Mouse (Mus musculus): ENCODE results near the gene Kat2a. TPM values are rescaled to one million over a fixed set of nuclear protein-coding genes. Genes with fewer than 3 reads are reported as not detected.
A peak's percentile ranks its signal among the peaks of the same experiment; 100 is the strongest.

Kat2a gene
- polyA plus RNA-seq, 1 experiment from 2014 or later: 39.0 TPM

DNA sequence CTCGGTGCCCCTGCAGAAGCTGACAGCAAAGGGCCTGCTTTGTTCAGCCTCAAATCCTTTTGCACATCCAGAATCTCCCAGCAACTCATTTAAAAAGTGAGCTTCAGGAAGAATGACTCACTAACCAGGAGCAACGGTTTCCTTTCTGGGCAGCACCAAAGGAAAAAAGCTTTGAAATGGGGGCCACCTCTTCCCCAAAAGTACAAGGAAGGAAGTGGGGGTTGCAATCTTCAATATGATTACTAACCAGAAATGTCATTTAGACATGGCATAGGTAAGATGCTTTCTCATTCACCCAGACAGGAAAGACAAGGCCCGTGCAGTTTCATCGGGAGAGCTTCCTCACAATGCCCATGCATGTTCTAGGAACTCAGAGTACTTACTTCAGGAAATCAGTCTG is 9.0 kb upstream of the Kat2a start:
- Histone ChIP-seq H3K36me3 (ENCODE audit: insufficient read depth, low read length) (peaks cover 18% of the 10 kb centered on the region), H3K4me3 (replicated peaks; ENCODE audit: low read depth, low read length) (no peak overlapping the region), H3K4me2 (ENCODE audit: low read length) (no peak overlapping the region), H3K4me1 (replicated peaks; ENCODE audit: insufficient read depth, low read length) (peaks cover 15% of the 10 kb centered on the region; the same call in 1 of the 2 replicates), H3K27me3 (ENCODE audit: insufficient read depth, low read length) (no peaks in the 10 kb centered on the region), H3K9ac (ENCODE audit: low read depth, low read length) (no peak overlapping the region), H3K9me3 (replicated peaks; ENCODE audit: low read length) (no peaks in the 10 kb centered on the region), H3K27ac (peak overlapping the region; percentile 70)
- ATAC-seq (replicated peaks; ENCODE audit: low FRiP score, low read depth) (no peak), DNase-seq (ENCODE audit: low spot score) (peak; percentile 33)
- no peak for TF ChIP-seq CTCF (IDR thresholded peaks at IDR 0.05; ENCODE audit: low read depth)
- WGBS: 64% methylated on average over 4 of the region's 4 CpGs

DNA sequence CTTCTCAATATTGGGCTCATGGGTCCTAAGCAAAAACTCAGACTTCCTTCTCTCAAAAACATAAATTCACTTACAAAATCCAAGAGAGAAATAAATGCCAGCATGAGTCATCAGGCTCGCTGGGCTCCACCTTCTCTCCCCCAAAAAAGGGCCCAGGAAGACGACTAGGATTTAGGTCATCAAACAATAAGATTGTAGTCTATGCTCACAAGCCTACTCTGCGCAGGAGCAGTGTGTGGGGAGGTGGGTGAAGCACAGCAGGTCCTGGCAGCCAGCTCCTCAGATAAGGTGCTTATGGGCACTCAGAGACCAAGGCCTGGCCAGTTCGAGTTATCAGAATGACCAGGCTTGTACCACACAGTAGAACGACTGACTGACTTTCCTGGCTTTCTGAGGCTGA is 8.1 kb upstream of the Kat2a start:
- no peak overlapping the region for H3K9ac ChIP-seq (ENCODE audit: low read depth, low read length)
- WGBS: 70% methylated on average over 5 of the region's 5 CpGs
- no peak for TF ChIP-seq CTCF (IDR thresholded peaks at IDR 0.05; ENCODE audit: low read depth)
- no peaks in the 10 kb centered on the region for H3K27me3 ChIP-seq (ENCODE audit: insufficient read depth, low read length)
- ATAC-seq (replicated peaks; ENCODE audit: low FRiP score, low read depth): no peak
- H3K4me2 ChIP-seq (ENCODE audit: low read length): no peak overlapping the region
- H3K4me3 ChIP-seq (replicated peaks; ENCODE audit: low read depth, low read length): no peak overlapping the region
- H3K27ac ChIP-seq: 0 out of 2 replicates have a peak overlapping the region, but pooled peaks have one; percentile 70
- no peak for DNase-seq (ENCODE audit: low spot score)
- no peaks in the 10 kb centered on the region for H3K9me3 ChIP-seq (replicated peaks; ENCODE audit: low read length)
- H3K36me3 ChIP-seq (ENCODE audit: insufficient read depth, low read length): peaks cover 27% of the 10 kb centered on the region
- peaks cover 14% of the 10 kb centered on the region; the same call in 1 of the 2 replicates for H3K4me1 ChIP-seq (replicated peaks; ENCODE audit: insufficient read depth, low read length)

GRCm38 (mm10) chr11:100719893-100720292 is 7.6 kb upstream of the Kat2a start:
- H3K9ac ChIP-seq (ENCODE audit: low read depth, low read length): no peak overlapping the region
- no peaks in the 10 kb centered on the region for H3K9me3 ChIP-seq (replicated peaks; ENCODE audit: low read length)
- H3K4me2 ChIP-seq (ENCODE audit: low read length): no peak overlapping the region
- no peak overlapping the region for H3K4me3 ChIP-seq (replicated peaks; ENCODE audit: low read depth, low read length)
- ATAC-seq (replicated peaks; ENCODE audit: low FRiP score, low read depth) (no peak), DNase-seq (ENCODE audit: low spot score) (no peak)
- WGBS: 83% methylated on average over 11 of the region's 11 CpGs
- H3K27me3 ChIP-seq (ENCODE audit: insufficient read depth, low read length): no peaks in the 10 kb centered on the region
- peaks cover 9% of the 10 kb centered on the region; the same call in 1 of the 2 replicates for H3K4me1 ChIP-seq (replicated peaks; ENCODE audit: insufficient read depth, low read length)
- H3K27ac ChIP-seq: peak overlapping the region; percentile 9; the same call in 1 of the 2 replicates
- TF ChIP-seq CTCF (IDR thresholded peaks at IDR 0.05; ENCODE audit: low read depth): no peak
- peaks cover 28% of the 10 kb centered on the region for H3K36me3 ChIP-seq (ENCODE audit: insufficient read depth, low read length)

- no peaks in the 10 kb centered on the region for H3K9me3 ChIP-seq (replicated peaks; ENCODE audit: low read length)
- peaks cover 28% of the 10 kb centered on the region for H3K36me3 ChIP-seq (ENCODE audit: insufficient read depth, low read length)
- ATAC-seq (replicated peaks; ENCODE audit: low FRiP score, low read depth) (peak; percentile 38; the same call in 1 of the 2 replicates), DNase-seq (ENCODE audit: low spot score) (no peak)
- peak overlapping the region; percentile 19; the same call in 1 of the 2 replicates for H3K27ac ChIP-seq
- TF ChIP-seq CTCF (IDR thresholded peaks at IDR 0.05; ENCODE audit: low read depth): no peak
- no peak overlapping the region for H3K9ac ChIP-seq (ENCODE audit: low read depth, low read length)
- 74% methylated on average over 3 of the region's 3 CpGs for WGBS
- H3K4me2 ChIP-seq (ENCODE audit: low read length): no peak overlapping the region
- H3K27me3 ChIP-seq (ENCODE audit: insufficient read depth, low read length): no peaks in the 10 kb centered on the region
- H3K4me1 ChIP-seq (replicated peaks; ENCODE audit: insufficient read depth, low read length): peaks cover 7% of the 10 kb centered on the region; the same call in 1 of the 2 replicates
- no peak overlapping the region for H3K4me3 ChIP-seq (replicated peaks; ENCODE audit: low read depth, low read length)
Measured at GRCm38 (mm10) chr11:100719312-100719711, 7.0 kb upstream of the Kat2a start.

DNA sequence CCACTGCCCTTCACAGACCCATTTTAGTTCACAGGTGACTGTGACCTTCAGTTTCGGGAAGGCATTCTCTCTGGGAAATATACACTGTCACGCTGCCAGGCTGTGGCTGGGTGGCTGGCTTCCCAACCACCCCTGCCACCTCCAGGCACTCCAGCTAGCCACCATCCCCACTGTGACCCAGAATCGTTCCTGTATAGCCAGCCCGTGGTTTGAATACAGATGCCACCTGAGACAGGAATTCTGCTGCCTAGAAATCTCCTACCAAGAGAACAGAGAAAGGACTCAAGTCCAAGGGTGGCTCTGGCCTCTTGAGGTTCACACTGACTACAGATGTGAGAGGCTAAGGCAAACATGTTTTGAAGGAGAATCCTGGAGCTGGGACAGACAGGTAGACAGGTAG is 6.6 kb upstream of the Kat2a start:
- Histone ChIP-seq H3K4me2 (ENCODE audit: low read length) (no peak overlapping the region), H3K36me3 (ENCODE audit: insufficient read depth, low read length) (peaks cover 28% of the 10 kb centered on the region), H3K4me1 (replicated peaks; ENCODE audit: insufficient read depth, low read length) (peaks cover 11% of the 10 kb centered on the region; the same call in 1 of the 2 replicates), H3K27me3 (ENCODE audit: insufficient read depth, low read length) (no peaks in the 10 kb centered on the region), H3K27ac (0 out of 2 replicates have a peak overlapping the region, but pooled peaks have one; percentile 19), H3K9me3 (replicated peaks; ENCODE audit: low read length) (no peaks in the 10 kb centered on the region), H3K9ac (ENCODE audit: low read depth, low read length) (no peak overlapping the region), H3K4me3 (replicated peaks; ENCODE audit: low read depth, low read length) (no peak overlapping the region)
- DNase-seq (ENCODE audit: low spot score) (no peak), ATAC-seq (replicated peaks; ENCODE audit: low FRiP score, low read depth) (no peak)
- TF ChIP-seq CTCF (IDR thresholded peaks at IDR 0.05; ENCODE audit: low read depth): no peak
- 90% methylated on average over 4 of the region's 4 CpGs for WGBS

DNA sequence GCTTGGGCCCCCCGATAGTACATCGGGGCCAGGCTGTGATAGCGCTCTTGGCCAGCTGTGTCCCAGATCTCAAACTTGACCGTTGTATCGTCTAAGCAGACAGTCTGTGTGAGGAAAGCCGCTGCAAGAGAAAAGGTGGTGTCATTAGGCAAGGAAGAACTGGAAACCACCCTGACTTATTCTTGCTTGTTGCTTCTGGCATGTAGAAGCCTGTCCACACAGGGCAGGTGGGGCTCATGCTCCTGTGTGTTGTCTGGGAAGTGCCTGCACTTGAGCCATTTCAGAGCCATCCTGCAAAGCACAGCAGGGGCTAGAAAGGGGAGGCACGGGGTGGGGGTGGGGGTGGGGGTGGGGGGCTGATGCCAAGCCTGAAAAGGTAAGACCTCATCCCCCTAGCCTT is 6.2 kb upstream of the Kat2a start:
- ATAC-seq (replicated peaks; ENCODE audit: low FRiP score, low read depth): no peak

GRCm38 (mm10) chr11:100716649-100717048 is 4.4 kb upstream of the Kat2a start:
- Histone ChIP-seq H3K27ac (no peak overlapping the region), H3K27me3 (ENCODE audit: insufficient read depth, low read length) (no peaks in the 10 kb centered on the region), H3K9ac (ENCODE audit: low read depth, low read length) (no peak overlapping the region), H3K4me3 (replicated peaks; ENCODE audit: low read depth, low read length) (no peak overlapping the region), H3K36me3 (ENCODE audit: insufficient read depth, low read length) (peaks cover 28% of the 10 kb centered on the region), H3K4me1 (replicated peaks; ENCODE audit: insufficient read depth, low read length) (peaks cover 15% of the 10 kb centered on the region; the same call in 1 of the 2 replicates), H3K4me2 (ENCODE audit: low read length) (no peak overlapping the region), H3K9me3 (replicated peaks; ENCODE audit: low read length) (no peaks in the 10 kb centered on the region)
- DNase-seq (ENCODE audit: low spot score) (no peak), ATAC-seq (replicated peaks; ENCODE audit: low FRiP score, low read depth) (no peak)
- TF ChIP-seq CTCF (IDR thresholded peaks at IDR 0.05; ENCODE audit: low read depth): no peak
- 86% methylated on average over 3 of the region's 3 CpGs for WGBS

More for the DNA sequence above, 6.2 kb upstream of the Kat2a start:
- TF ChIP-seq CTCF (IDR thresholded peaks at IDR 0.05; ENCODE audit: low read depth): no peak
- DNase-seq (ENCODE audit: low spot score): no peak
- WGBS: 94% methylated on average over 7 of the region's 7 CpGs
- H3K4me1 ChIP-seq (replicated peaks; ENCODE audit: insufficient read depth, low read length): peaks cover 15% of the 10 kb centered on the region; the same call in 1 of the 2 replicates
- H3K27me3 ChIP-seq (ENCODE audit: insufficient read depth, low read length): no peaks in the 10 kb centered on the region
- 0 out of 2 replicates have a peak overlapping the region, but pooled peaks have one; percentile 19 for H3K27ac ChIP-seq
- H3K4me2 ChIP-seq (ENCODE audit: low read length): no peak overlapping the region
- H3K4me3 ChIP-seq (replicated peaks; ENCODE audit: low read depth, low read length): no peak overlapping the region
- H3K9me3 ChIP-seq (replicated peaks; ENCODE audit: low read length): no peaks in the 10 kb centered on the region
- H3K9ac ChIP-seq (ENCODE audit: low read depth, low read length): no peak overlapping the region
- H3K36me3 ChIP-seq (ENCODE audit: insufficient read depth, low read length): peaks cover 28% of the 10 kb centered on the region

All from kidney, postnatal 0 days (tissue).